Mouse (Mus musculus): ENCODE measurements around the gene Endod1. TPM values are rescaled to one million over a fixed set of nuclear protein-coding genes. Genes with fewer than 3 reads are reported as not detected.

Gene Endod1
- 4.2 and 4.6 TPM in 2 replicates for polyA plus RNA-seq (2015; fragmentation: Nextera tagmentation; extraction: Ambion mirVana)

DNA sequence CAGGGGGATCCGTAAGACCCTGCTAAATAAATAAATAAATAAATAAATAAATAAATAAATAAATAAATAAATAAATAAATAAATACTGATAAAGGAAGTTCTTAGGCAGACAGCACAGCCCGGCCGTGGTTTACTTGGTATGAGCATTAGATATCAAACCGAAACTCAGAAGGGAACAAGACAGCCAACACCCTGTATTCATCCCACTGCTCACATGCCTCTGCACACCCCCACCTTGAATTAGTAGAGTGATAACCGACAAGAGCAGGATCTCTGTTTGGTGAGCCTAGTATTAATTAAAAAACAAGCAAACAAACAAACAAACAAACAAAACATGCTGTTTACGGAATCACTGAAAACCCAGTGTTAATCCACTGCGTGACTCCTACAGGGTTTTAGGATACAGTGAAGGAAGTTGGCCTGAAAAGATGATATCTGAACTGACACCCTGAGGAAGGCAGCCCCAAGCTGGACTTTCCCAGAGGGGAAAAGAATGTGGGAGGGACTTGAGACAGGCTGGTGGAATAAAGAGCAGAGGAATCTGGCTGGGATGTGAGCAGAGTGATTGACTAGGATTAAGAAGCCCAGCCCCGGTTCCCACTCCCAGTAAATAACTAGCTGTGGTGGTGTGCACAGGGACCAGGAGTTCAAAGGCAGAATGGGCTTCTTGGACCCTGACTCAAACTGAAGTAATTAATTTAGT is at the start of gene Endod1:
Gene Endod1, minus strand, starts transcription at position 155 of the 703 bp plus-strand sequence.
- peak; percentile 68 for ATAC-seq
- Histone ChIP-seq H3K27ac (peak within 1 kb of the TSS; percentile 54), H3K4me1 (peaks cover 15% of the 10 kb centered on the region), H3K4me2 (peak within 1 kb of the TSS; percentile 79), H3K9me3 (replicated peaks) (no peaks in the 10 kb centered on the region), H3K27me3 (peaks cover 13% of the 10 kb centered on the region), H3K4me3 (peak within 1 kb of the TSS; percentile 77), H3K9ac (peak within 1 kb of the TSS; percentile 78), H3K36me3 (ENCODE audit: poor library complexity, severe bottlenecking) (no peaks in the 10 kb centered on the region)
- WGBS: 4% methylated on average over 8 of the region's 8 CpGs

DNA sequence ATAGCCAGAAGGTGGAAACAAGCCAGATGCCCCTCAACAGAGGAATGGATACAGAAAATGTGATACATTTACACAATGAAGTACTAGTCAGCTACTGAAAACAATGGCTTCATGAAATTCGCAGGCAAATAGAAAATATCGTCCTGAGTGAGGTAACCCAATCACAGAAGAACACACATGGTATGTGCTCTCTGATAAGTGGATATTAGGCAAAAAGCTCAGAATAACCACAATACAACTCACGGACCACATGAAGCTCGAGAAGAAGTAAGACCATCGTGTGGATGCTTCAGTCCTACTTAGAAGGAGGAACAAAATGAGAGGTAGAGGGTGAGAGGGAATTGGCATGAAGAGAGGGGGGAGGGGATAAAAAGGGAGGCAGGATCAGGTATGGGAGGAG is 27.8 kb upstream of the Endod1 start:
- H3K4me2 ChIP-seq: no peak overlapping the region
- H3K9ac ChIP-seq: no peak overlapping the region
- WGBS: 94% methylated on average over 5 of the region's 5 CpGs

GRCm38 (mm10) chr9:14408044-14408443 is 26.7 kb upstream of the Endod1 start:
- Histone ChIP-seq H3K27me3 (no peaks in the 10 kb centered on the region), H3K9me3 (replicated peaks) (no peaks in the 10 kb centered on the region), H3K36me3 (ENCODE audit: poor library complexity, severe bottlenecking) (no peaks in the 10 kb centered on the region), H3K4me3 (no peak overlapping the region), H3K4me2 (no peak overlapping the region), H3K27ac (no peak overlapping the region), H3K4me1 (no peaks in the 10 kb centered on the region), H3K9ac (no peak overlapping the region)
- 70% methylated on average over 4 of the region's 4 CpGs for WGBS
- no peak for ATAC-seq

More for the DNA sequence above, 27.8 kb upstream of the Endod1 start:
- H3K36me3 ChIP-seq (ENCODE audit: poor library complexity, severe bottlenecking): no peaks in the 10 kb centered on the region
- no peaks in the 10 kb centered on the region for H3K27me3 ChIP-seq
- no peak for ATAC-seq
- no peak overlapping the region for H3K4me3 ChIP-seq
- no peaks in the 10 kb centered on the region for H3K9me3 ChIP-seq (replicated peaks)
- H3K27ac ChIP-seq: no peak overlapping the region
- no peaks in the 10 kb centered on the region for H3K4me1 ChIP-seq

DNA sequence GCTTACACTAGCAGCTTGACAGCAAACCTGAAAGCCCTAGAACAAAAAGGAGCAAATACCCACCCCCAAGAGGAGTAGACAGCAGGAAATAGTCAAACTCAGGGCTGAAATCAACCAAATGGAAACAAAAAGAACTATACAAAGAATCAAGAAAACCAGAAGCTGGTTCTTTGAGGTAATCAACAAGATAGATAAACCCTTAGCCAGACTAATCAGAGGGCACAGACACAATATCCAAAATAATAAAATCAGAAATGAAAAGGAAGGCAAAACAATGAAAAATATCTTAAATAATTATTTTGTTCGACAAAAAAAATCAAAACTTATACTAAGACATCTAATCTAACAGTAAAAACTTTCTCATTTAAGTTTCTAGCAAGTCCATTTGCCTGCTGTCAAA is 24.7 kb upstream of the Endod1 start:
- H3K9me3 ChIP-seq (replicated peaks): no peaks in the 10 kb centered on the region
- H3K9ac ChIP-seq: no peak overlapping the region
- ATAC-seq: no peak
- H3K4me1 ChIP-seq: no peaks in the 10 kb centered on the region
- H3K4me3 ChIP-seq: no peak overlapping the region
- 76% methylated on average over 1 of the region's 1 CpGs for WGBS
- no peaks in the 10 kb centered on the region for H3K27me3 ChIP-seq
- no peak overlapping the region for H3K27ac ChIP-seq
- no peak overlapping the region for H3K4me2 ChIP-seq
- H3K36me3 ChIP-seq (ENCODE audit: poor library complexity, severe bottlenecking): no peaks in the 10 kb centered on the region

DNA sequence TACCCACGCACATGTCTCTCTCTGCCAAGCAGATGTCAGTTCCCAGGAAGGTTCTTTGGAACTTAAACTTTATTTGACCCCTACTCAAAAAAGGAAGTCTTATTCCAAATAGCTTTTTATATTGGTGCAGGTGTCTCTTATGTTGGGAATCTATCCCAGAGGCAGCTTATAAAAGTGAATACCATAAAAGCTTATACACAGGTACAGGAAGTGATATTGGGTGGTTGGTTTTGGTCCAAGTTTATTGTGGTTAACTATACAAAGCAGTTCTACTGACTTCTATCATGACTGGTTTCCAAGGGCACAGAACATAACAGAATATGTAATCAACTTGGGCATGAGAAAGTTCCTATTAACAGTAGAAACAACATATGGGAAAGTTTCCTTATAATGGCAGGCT is 20.8 kb upstream of the Endod1 start:
- H3K4me2 ChIP-seq: no peak overlapping the region
- H3K9ac ChIP-seq: no peak overlapping the region
- no peak overlapping the region for H3K27ac ChIP-seq
- H3K9me3 ChIP-seq (replicated peaks): no peaks in the 10 kb centered on the region
- H3K36me3 ChIP-seq (ENCODE audit: poor library complexity, severe bottlenecking): no peaks in the 10 kb centered on the region
- H3K4me1 ChIP-seq: no peaks in the 10 kb centered on the region
- no peak overlapping the region for H3K4me3 ChIP-seq
- 97% methylated on average over 1 of the region's 1 CpGs for WGBS
- ATAC-seq: no peak
- H3K27me3 ChIP-seq: no peaks in the 10 kb centered on the region

DNA sequence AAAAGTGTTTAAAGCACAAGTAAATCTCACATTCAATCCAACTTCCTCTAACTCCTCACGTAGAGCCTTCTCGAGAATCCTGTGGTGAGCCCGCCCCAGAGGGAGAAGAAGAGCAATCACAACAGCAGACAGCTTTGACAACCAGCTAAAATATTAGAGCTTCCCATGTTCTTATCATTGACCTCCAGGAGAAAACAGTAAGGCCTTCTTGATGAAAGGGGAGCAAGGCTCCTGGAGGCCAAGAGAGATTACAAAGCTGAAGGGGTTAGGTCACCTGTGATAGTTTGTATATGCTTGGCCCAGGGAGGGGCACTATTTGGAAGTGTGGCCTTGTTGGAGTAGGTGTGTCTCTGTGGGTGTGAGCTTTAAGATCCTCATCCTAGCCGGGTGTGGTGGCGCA is 19.1 kb upstream of the Endod1 start:
- H3K9ac ChIP-seq: no peak overlapping the region
- ATAC-seq: no peak
- H3K36me3 ChIP-seq (ENCODE audit: poor library complexity, severe bottlenecking): no peaks in the 10 kb centered on the region
- H3K4me1 ChIP-seq: no peaks in the 10 kb centered on the region
- H3K27me3 ChIP-seq: no peaks in the 10 kb centered on the region
- H3K27ac ChIP-seq: no peak overlapping the region
- no peaks in the 10 kb centered on the region for H3K9me3 ChIP-seq (replicated peaks)
- H3K4me3 ChIP-seq: no peak overlapping the region
- WGBS: 93% methylated on average over 5 of the region's 5 CpGs
- no peak overlapping the region for H3K4me2 ChIP-seq

GRCm38 (mm10) chr9:14398946-14399345 is 17.6 kb upstream of the Endod1 start:
- WGBS: 86% methylated on average over 1 of the region's 1 CpGs
- no peaks in the 10 kb centered on the region for H3K27me3 ChIP-seq
- H3K9ac ChIP-seq: no peak overlapping the region

GRCm38 (mm10) chr9:14398084-14398483 is 16.8 kb upstream of the Endod1 start:
- no peaks in the 10 kb centered on the region for H3K9me3 ChIP-seq (replicated peaks)
- H3K36me3 ChIP-seq (ENCODE audit: poor library complexity, severe bottlenecking): no peaks in the 10 kb centered on the region
- H3K9ac ChIP-seq: no peak overlapping the region
- no peak for ATAC-seq
- H3K4me2 ChIP-seq: no peak overlapping the region
- 70% methylated on average over 1 of the region's 1 CpGs for WGBS
- H3K27me3 ChIP-seq: no peaks in the 10 kb centered on the region
- H3K27ac ChIP-seq: no peak overlapping the region
- H3K4me1 ChIP-seq: no peaks in the 10 kb centered on the region
- no peak overlapping the region for H3K4me3 ChIP-seq

More at GRCm38 (mm10) chr9:14398946-14399345, 17.6 kb upstream of the Endod1 start:
- H3K4me3 ChIP-seq: no peak overlapping the region
- H3K27ac ChIP-seq: no peak overlapping the region
- no peak for ATAC-seq
- no peaks in the 10 kb centered on the region for H3K36me3 ChIP-seq (ENCODE audit: poor library complexity, severe bottlenecking)
- no peak overlapping the region for H3K4me2 ChIP-seq
- H3K4me1 ChIP-seq: no peaks in the 10 kb centered on the region
- H3K9me3 ChIP-seq (replicated peaks): no peaks in the 10 kb centered on the region

DNA sequence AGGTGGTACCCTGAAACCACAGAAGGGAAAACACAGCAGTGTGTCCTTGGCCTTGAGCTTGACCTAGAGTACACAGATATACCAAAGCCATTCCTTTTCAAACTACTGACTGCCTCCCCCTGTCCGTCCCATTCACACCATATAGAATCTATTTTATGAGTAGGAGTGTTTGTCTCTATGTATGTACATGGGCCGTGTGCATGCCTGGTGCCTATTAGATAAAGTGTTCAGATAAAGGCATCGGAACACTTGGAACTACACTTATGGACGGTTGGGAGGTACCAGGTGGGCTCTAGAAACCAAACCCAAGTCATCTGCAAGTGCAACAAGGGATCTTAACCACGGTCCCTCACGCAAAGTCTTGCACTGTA is 16.1 kb upstream of the Endod1 start:
- no peak overlapping the region for H3K4me2 ChIP-seq
- no peaks in the 10 kb centered on the region for H3K4me1 ChIP-seq
- no peaks in the 10 kb centered on the region for H3K36me3 ChIP-seq (ENCODE audit: poor library complexity, severe bottlenecking)
- 89% methylated on average over 6 of the region's 6 CpGs for WGBS
- no peak for ATAC-seq
- H3K4me3 ChIP-seq: no peak overlapping the region
- H3K27ac ChIP-seq: no peak overlapping the region
- H3K9ac ChIP-seq: no peak overlapping the region
- H3K9me3 ChIP-seq (replicated peaks): no peaks in the 10 kb centered on the region
- H3K27me3 ChIP-seq: no peaks in the 10 kb centered on the region

- Histone ChIP-seq H3K9me3 (replicated peaks) (no peaks in the 10 kb centered on the region), H3K9ac (no peak overlapping the region), H3K27ac (no peak overlapping the region), H3K4me2 (no peak overlapping the region), H3K27me3 (no peaks in the 10 kb centered on the region), H3K4me1 (no peaks in the 10 kb centered on the region), H3K36me3 (ENCODE audit: poor library complexity, severe bottlenecking) (no peaks in the 10 kb centered on the region), H3K4me3 (no peak overlapping the region)
- no peak for ATAC-seq
- 81% methylated on average over 3 of the region's 3 CpGs for WGBS
Measured at GRCm38 (mm10) chr9:14396819-14397448, 15.6 kb upstream of the Endod1 start.

- Histone ChIP-seq H3K9me3 (replicated peaks) (no peaks in the 10 kb centered on the region), H3K27ac (no peak overlapping the region), H3K4me1 (no peaks in the 10 kb centered on the region), H3K27me3 (no peaks in the 10 kb centered on the region), H3K9ac (no peak overlapping the region), H3K4me2 (no peak overlapping the region), H3K4me3 (no peak overlapping the region), H3K36me3 (ENCODE audit: poor library complexity, severe bottlenecking) (no peaks in the 10 kb centered on the region)
- WGBS: 87% methylated on average over 2 of the region's 2 CpGs
- no peak for ATAC-seq
Measured at GRCm38 (mm10) chr9:14396096-14396495, 14.8 kb upstream of the Endod1 start.

DNA sequence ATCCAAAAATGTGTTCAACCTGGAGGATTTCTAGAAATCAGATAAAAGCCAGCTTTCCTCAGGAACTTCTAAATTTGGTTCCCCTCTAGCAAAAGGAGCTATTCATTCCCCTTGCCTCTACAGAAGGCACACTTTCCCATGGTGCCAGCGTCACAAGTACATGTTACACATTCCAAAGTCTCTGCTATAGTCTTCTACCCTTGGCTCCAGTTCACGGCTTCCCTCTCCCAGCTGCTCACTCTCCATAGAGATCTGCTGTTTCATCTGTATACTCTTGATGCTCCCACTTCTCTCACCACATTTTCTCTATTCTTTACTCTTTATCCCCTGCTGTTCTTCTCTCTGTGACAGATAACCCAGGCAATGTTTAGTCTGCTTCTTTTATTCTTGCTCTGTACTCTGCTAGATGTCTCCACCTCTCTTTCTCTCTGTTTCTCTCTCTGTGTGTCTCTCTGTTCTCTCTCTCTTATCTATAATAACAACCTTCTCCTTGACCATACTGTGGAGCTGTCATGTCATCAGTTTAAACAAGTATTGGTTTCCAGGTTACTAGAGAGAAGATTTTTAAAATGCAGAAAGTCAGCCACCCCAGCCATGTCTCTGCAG is 13.8 kb upstream of the Endod1 start:
- Histone ChIP-seq H3K4me2 (no peak overlapping the region), H3K4me3 (no peak overlapping the region), H3K9ac (no peak overlapping the region), H3K4me1 (no peaks in the 10 kb centered on the region), H3K27me3 (no peaks in the 10 kb centered on the region), H3K36me3 (ENCODE audit: poor library complexity, severe bottlenecking) (no peaks in the 10 kb centered on the region), H3K27ac (no peak overlapping the region), H3K9me3 (replicated peaks) (no peaks in the 10 kb centered on the region)
- 47% methylated on average over 2 of the region's 2 CpGs for WGBS
- ATAC-seq: no peak

All from forebrain, embryonic 13.5 days (tissue).